Mouse (Mus musculus): Measurements from ENCODE around the gene Gdpd2. TPM values are rescaled to one million over a fixed set of nuclear protein-coding genes. Genes with fewer than 3 reads are reported as not detected.

The Gdpd2 gene
- polyA plus RNA-seq (2015; fragmentation: Nextera tagmentation; extraction: Ambion mirVana), result 81.7 and 107 TPM in 2 replicates

DNA sequence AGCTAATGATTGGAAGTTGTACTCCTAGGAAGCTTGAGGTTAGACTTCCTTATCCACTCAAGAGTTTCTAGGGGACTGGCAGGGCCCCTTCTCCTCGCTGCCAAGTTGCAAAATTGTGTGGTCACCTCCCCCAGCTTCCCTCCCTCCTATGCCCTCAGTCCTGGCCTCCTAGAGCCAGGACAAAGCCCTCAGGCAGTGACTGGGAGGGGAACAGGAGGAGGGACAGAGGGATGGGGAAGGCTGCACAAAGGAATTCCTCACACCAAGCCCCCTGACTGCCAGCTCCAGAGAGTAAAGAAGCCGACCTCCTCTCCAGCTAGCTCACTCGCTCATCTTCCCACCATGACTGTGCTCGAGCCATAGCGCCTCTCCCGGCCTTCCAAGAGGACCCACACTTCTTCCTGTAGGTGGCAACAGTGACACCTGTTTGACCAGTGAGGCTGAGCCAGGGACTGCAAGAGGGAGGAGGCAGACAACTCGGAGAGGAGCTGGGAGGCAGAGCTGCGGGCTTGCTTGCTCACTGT, at the start of gene Gdpd2:
TSS of gene Gdpd2 (plus strand) at position 209 of the 524 bp plus-strand sequence.

DNA sequence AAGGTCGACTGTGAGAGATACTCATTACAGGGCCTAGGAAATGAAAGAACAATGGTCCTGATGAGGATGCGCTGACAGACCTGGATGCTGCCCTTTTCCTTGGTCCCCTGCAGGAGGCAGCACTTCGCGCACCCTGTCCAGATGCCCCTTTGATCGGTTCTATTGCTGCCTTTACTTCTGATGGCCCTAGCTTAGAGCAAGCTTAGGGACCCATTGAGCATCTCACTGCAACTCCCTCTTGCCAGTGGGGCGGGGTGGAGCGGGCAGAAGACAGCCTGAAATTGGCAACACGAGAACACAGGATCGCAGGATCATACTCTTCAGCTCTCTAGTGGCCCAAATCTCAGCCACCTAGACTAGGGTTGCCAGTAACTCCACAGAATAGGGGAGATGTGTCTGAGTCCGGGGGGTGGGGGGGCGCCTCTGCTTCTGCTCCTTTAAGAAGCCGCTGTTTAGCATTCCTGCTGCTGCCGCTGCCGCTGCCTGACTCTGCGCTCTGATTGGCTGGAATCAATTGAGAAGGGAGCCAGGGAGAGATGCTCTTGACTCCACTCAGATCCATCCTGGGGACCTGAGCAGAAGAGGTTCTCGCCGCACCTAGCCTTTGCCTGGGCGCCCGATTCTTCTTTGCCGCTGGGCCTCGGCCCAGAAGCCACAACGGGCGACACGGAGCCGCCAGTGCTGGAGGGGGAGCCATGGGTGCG, 37.7 kb downstream of the Gdpd2 start, which contains the start of gene Dlg3:
TSS of gene Dlg3 (plus strand) at position 542 of the 704 bp plus-strand sequence.

Other genes with a start within 250 kb of the Gdpd2 start
- gene Igbp1, start 235.6 kb upstream of the Gdpd2 start, polyA plus RNA-seq (2015; fragmentation: Nextera tagmentation; extraction: Ambion mirVana), result 25.5 and 26.6 TPM in 2 replicates
- not detected in 2 replicates for gene Dgat2l6, start 205.0 kb upstream of the Gdpd2 start, polyA plus RNA-seq (2015; fragmentation: Nextera tagmentation; extraction: Ambion mirVana)
- gene Awat1, start 157.6 kb upstream of the Gdpd2 start, polyA plus RNA-seq (2015; fragmentation: Nextera tagmentation; extraction: Ambion mirVana), result not detected in 2 replicates
- gene P2ry4, start 135.0 kb upstream of the Gdpd2 start, polyA plus RNA-seq (2015; fragmentation: Nextera tagmentation; extraction: Ambion mirVana), result not detected in 2 replicates
- not detected in 2 replicates for gene Arr3, start 124.4 kb upstream of the Gdpd2 start, polyA plus RNA-seq (2015; fragmentation: Nextera tagmentation; extraction: Ambion mirVana)
- gene Kif4, start 104.1 kb upstream of the Gdpd2 start, polyA plus RNA-seq (2015; fragmentation: Nextera tagmentation; extraction: Ambion mirVana), result 22.8 and 24.7 TPM in 2 replicates
- 76.9 and 79.3 TPM in 2 replicates for gene Pdzd11, start 103.3 kb upstream of the Gdpd2 start, polyA plus RNA-seq (2015; fragmentation: Nextera tagmentation; extraction: Ambion mirVana)
- gene Dlg3, start 37.8 kb downstream of the Gdpd2 start, polyA plus RNA-seq (2015; fragmentation: Nextera tagmentation; extraction: Ambion mirVana), result 2.2 and 2.9 TPM in 2 replicates

All from spleen, postnatal 0 days (tissue).